Mouse (Mus musculus) mammary gland, adult 2 months (tissue): ENCODE data around the gene Mmrn1. TPM values are rescaled to one million over a fixed set of nuclear protein-coding genes. Genes with fewer than 3 reads are reported as not detected.

ENCODE experiments used
- polyA plus RNA-seq: library from polyadenylated mRNA; depleted of rRNA; stranded (reverse); fragments of >200 nt; gene quantifications from 2 replicates; pipeline ENCODE4 v1.2.3, GENCODE M21; 2012; ENCODE audit warnings: low replicate concordance; rRNA removed

The Mmrn1 gene
- polyA plus RNA-seq: 1.3 and 2.2 TPM in 2 replicates

DNA sequence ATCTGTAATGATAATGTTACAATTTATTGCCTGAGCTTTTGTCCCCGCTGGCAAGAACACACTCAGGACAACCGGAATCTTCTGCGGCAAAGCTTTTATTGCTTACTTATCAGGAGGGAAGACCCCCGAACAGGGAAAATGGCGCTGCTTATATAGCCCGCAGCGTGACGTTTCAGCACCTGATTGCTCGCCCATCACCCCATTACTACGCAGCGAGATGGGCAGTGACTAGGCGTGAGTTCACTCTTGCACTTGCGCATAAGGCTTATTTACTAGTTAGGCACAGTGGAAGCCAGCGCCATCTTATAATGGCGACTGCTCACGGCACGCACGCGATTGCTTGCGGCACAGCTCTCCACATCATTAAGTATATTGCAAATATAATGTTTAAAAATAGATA is at the start of gene Mmrn1:
Gene Mmrn1 (plus strand): TSS at position 301 of the 400 bp plus-strand sequence.

Other genes starting within 250 kb of the Mmrn1 start
- gene Snca, start 95.1 kb upstream of the Mmrn1 start, polyA plus RNA-seq: 0.43 and 1.3 TPM in 2 replicates